Mouse (Mus musculus): ENCODE results near the gene Zfp518b.

Gene Zfp518b

GRCm38 (mm10) chr5:38684164-38684911 is at the start of gene Zfp518b:
Zfp518b (minus strand) TSS chr5:38684826.
- peak; percentile 79 to 88 for DNase-seq

DNA sequence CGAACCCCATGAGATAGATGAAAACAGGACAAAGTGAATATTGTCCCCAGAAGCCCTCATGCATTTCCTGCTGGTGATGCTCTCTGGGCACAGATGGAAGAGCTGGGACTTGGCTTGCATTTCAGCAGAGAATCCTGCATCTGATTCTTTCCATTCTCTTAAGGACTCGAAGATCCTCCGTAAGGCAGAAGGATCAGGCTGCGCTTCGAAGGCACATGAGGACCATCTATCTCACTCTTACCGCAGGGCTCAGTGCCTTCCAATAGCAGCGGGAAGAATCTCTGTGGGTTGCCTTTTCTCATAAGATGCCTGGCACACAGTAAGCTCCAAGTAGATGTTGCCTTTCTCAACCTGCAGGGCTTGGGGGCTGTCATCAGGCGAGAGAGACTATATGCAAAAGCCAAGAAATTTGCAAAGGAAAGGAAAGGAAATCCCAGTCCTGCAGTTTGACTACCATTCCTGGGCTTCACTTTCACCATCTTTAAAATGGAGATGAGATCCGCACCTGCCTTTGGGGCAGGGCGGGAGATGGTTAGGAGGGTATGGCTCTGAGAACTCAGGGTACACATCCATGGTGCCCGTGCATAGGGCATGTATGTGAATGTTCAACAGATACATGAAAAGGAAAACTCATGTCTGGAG is 24.4 kb upstream of the Zfp518b start:
- DNase-seq = no peak

- DNase-seq = no peak
Measured at GRCm38 (mm10) chr5:38707364-38708075, 22.9 kb upstream of the Zfp518b start.

DNA sequence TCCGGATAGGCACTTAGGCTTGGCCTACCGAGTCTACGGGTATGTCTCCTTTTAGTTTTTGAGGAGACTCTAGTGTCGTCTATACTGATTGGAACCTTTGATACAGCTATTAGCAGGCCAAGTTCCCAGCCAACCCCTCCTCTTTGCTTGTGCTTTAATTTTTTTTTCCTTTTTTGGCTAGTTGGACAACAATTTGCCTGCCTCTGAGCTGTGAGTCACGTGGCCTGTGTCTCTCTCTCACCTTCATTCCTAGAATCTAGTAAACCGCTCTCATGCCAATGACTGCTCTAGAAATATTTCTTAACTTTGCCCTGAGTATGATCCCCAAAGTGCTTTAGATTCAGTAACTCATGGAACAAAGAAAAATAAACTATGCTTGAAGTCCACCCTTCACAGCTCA is 18.3 kb upstream of the Zfp518b start:
- peak in 1 of 2 experiments; percentile 11 for DNase-seq

GRCm38 (mm10) chr5:38702091-38702490 is 17.5 kb upstream of the Zfp518b start:
- DNase-seq = no peak

GRCm38 (mm10) chr5:38698466-38698865 is 13.8 kb upstream of the Zfp518b start:
- no peak for DNase-seq

- no peak for DNase-seq
Measured at GRCm38 (mm10) chr5:38698046-38698445, 13.4 kb upstream of the Zfp518b start.

- no peak for DNase-seq
Measured at GRCm38 (mm10) chr5:38696616-38697375, 12.2 kb upstream of the Zfp518b start.

- no peak for DNase-seq
Measured at GRCm38 (mm10) chr5:38692859-38693258, 8.2 kb upstream of the Zfp518b start.

DNA sequence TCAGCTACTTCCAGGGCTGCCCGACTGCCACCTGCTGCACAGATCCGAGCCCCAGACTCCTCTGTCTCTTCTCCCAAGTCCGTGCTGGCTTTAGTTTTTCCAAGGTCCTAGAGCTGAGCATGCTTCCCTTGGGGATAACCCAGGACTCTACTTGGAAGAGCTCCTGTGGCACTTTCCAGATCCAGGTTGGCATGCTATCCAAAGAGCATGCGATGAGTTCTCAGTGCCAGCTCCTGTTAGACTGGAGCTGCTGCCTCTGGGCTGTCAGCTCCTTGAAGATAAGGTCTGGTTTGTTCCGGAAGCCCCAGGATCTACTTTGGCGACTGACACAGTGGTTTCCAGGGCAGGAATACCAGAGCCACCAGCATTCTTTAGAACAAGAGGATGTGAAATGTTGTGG is 4.6 kb upstream of the Zfp518b start:
- no peak for DNase-seq

DNA sequence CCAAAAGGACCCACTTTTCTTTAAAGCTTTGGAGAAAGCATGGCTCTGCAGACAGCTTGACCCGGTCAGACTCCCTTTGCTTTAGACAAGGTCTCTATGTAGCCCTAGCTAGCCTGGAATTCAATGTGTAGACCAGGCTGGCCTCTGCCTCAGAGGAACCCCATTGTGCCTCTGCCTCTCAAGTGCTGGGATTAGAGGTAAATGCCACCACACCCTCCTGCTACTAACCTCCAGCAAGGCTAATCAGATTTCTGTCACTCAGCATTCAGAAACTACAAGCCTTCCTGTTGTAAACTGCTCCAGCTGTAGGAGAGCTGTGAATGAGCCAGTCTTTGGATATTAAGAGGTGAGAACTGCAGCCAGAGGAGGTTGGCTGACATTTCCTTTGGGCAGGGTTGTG is 3.1 kb upstream of the Zfp518b start:
- DNase-seq = no peak

DNA sequence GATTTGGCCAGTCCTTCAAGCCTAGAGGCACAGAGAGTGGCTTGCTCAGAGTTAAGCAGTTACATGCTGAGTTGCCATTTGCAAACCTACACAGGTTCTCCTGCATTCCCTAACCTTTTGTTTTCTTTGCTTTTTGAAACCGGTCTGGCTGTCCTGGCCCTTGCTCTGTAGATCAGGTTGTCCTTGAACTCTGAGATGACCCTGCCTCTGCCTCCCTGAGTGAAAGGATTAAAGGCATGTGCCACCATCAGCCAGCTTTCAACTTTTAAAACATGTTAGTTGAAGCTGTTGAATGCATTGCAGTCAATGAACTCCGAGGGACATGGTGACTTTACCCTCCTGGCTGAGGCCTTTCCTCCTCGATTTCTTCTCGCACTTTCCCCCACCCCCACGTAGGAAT is 25.8 kb downstream of the Zfp518b start:
- no peak for DNase-seq

DNA sequence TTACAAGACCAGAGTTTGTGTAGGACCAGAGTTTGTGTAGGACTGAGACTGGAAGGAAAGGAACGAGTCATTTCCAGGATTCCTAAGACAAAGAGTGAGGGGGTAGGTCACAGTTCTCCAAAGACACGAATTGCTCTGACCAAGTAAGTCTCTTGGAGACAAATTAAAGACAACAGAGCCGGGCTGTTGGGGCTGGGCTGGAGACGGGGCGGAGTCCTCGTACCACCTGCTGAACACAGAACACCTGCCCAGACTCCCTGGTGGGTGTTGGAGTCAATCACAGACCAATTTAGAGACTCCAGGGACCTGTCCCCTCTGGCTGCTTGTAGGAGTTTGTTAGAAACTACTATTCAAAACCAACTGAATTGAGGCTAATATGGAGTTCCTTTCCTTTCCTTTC is 28.4 kb downstream of the Zfp518b start:
- DNase-seq = no peak

DNA sequence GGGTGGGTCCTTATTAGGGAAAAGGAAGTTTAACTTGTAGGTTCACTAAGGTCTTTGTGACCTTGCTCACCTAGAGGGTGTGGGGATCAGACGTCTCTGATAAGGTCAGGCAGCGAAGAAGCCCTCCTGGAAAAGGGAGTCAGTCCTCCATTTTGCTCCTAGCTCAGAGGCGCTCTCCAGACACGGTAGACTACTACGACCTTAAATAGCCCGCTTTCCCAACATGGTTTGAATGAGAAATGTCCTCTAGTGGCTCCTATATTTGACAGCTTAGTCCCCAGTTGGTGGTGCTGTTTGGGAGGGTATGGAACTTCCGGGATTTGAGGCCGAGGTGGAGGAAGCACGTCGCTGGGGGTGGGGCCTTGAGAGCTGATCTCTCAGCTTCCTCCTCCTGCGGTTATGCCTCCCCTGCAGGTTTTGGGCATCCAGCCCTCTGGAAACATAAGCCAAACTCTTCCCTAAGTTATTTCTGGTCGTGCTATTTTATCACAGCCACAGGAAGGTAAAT is 29.2 kb downstream of the Zfp518b start:
- DNase-seq = no peak

GRCm38 (mm10) chr5:38654571-38654970 is 30.1 kb downstream of the Zfp518b start:
- no peak for DNase-seq

GRCm38 (mm10) chr5:38653101-38653500 is 31.5 kb downstream of the Zfp518b start:
- DNase-seq = no peak

- DNase-seq = no peak
Measured at GRCm38 (mm10) chr5:38651455-38651854, 33.2 kb downstream of the Zfp518b start.

DNA sequence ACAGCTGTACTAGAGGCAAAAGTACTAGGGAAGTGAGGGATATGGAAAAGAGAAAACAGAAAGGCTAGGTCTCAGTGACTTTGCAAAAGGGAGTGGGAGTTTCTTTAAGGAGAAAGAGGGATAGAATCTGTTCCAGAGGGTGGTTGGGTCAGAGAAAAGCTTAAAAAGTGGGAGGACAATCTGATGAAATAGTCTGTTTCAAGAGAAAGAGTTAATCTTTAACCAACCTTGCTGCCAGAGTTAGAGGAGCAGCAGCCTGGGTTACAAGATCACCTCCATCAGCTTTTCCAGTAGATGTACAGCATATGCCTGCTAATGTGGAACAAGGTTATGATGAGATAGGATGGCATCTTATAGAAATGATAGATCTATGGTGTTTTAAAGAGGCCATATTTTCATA is 43.1 kb downstream of the Zfp518b start:
- no peak for DNase-seq

DNA sequence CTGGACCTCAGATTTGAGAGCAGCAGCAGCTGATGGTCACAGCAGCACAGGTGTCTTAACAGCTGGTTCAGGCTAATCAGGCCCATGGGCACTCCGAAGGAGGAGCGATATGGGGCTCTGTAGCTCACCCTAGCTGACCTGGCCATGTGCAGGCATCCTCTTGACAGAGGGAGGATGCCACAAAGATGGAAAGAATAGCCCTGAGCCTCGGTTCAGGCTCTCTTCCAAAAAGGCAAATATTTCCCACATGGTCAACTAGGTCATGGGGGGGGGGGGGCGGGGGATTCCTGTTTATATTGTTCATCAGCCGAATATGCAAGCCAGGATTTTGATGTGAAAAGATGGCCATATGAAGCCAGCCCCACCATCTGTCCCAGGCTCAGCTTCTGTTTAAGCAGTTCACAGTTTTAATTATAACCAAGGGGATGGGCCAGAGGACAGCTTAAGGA is 48.3 kb downstream of the Zfp518b start:
- no peak for DNase-seq

GRCm38 (mm10) chr5:38635696-38636095 is 48.9 kb downstream of the Zfp518b start:
- DNase-seq = no peak

DNA sequence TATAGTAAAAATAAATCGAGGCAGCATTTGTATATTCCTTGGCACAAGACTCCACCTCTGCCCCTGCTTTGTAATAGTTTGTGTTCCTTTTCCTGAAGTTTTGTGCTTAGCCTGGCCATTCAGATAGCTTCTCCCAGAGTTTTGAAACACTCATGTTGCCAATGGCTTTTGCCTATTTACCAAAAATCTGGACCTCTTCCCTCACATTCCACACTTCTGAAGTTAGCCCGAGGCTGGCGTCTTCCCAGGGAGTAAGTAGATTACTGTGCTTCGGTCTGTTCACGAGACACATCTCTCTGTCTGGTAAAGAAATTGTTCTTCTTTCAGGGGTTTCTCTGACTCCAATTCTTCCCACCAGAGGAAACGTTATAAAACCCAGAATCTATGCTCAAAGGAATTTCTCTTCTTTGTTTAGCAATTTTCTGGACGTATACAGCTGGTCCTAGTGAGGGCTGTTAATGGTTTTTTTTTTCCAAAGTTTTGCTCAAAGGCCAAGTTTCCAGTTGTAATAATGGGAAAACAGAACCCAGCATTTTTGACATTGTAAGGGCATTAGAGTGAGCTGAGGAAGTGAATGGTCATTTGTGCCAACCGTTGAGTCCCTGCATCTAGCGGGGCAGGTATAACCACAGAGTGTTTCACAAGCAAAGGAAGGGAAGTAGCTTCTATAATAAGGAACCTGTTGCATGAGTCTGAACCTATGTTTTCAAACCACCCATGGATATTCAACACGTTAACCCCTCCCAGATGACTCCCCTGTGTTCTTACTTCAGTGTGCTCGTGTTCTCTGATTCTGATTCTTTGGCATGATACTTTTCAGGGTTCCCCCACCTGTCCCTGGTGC is 50.1 kb downstream of the Zfp518b start:
- DNase-seq = no peak
